Mouse (Mus musculus): ENCODE data around the gene Saysd1. TPM values are rescaled to one million over a fixed set of nuclear protein-coding genes. Genes with fewer than 3 reads are reported as not detected.

The Saysd1 gene
- total and polyA plus RNA-seq, 3 experiments, result 5.3 to 6.6 (median 5.9) TPM

DNA sequence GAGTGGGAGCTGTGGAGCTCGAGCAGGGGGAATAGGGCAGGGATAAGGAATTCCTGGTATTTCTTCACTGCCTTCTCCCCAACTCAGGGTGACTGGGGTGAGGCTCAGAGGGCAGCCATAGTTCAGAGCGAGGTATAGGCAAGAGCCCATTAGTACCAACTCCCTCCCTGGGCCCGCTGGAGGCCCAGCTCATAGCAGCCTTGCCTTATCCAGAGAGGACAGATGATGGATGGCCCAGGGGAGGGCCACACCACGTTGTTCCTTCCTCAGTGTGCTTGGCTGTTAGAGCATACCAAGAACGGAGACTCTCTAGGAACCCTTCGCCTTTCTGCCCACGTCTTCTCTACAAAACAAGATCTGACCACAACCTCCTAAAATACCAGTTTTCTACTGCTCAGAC, 15.9 kb upstream of the Saysd1 start:
- no peak overlapping the region for H3K9ac ChIP-seq (ENCODE audit: insufficient read depth, low read depth)
- no peaks in the 10 kb centered on the region for H3K27me3 ChIP-seq (replicated peaks)
- H3K9me3 ChIP-seq (replicated peaks; ENCODE audit: low read length), result no peaks in the 10 kb centered on the region
- no peak for DNase-seq (ENCODE audit: extremely low read depth)
- no peak for TF ChIP-seq CHD1 (IDR thresholded peaks at IDR 0.05; ENCODE audit: low read depth, low read length)
- TF ChIP-seq RAD21 (IDR thresholded peaks at IDR 0.05; ENCODE audit: low read depth, low read length), result no peak
- no peak for TF ChIP-seq MAX (IDR thresholded peaks at IDR 0.05; ENCODE audit: low read length)
- no peak for TF ChIP-seq IRF4 (IDR thresholded peaks at IDR 0.05; ENCODE audit: low read depth, low read length)
- no peak for TF ChIP-seq ETS1 (conservative IDR thresholded peaks at IDR 0.05; ENCODE audit: low read depth, low read length)
- no peak for TF ChIP-seq CTCF (conservative IDR thresholded peaks at IDR 0.05 in 1 of 2, IDR thresholded peaks at IDR 0.05 in 1 of 2; ENCODE audit: low read depth in 2 of 2, low read length in 2 of 2)
- TF ChIP-seq ZNF384 (IDR thresholded peaks at IDR 0.05; ENCODE audit: low read depth, low read length), result no peak
- no peak for TF ChIP-seq NELFE (IDR thresholded peaks at IDR 0.05; ENCODE audit: low read depth, low read length)
- TF ChIP-seq MAZ (IDR thresholded peaks at IDR 0.05; ENCODE audit: low read depth, low read length), result no peak
- no peak overlapping the region for H3K4me2 ChIP-seq (ENCODE audit: insufficient read depth, low read depth, poor library complexity, severe bottlenecking)
- H3K27ac ChIP-seq (ENCODE audit: insufficient read depth, low read depth), result no peak overlapping the region
- in situ Hi-C loops (cut with MboI; ENCODE audit: low pct_ligation_motif_present, low pct_unique_long_range_greater_than_20kb, low sequenced_read_pairs), result no loop called here
- H3K4me1 ChIP-seq (ENCODE audit: control insufficient read depth in 1 of 2, insufficient read depth in 2 of 2), result peaks cover 14 to 32% of the 10 kb centered on the region in 2 experiments
- H3K4me3 ChIP-seq (replicated peaks in 1 of 3; ENCODE audit: low read depth in 2 of 3, low read length in 2 of 3, poor library complexity in 1 of 3), result no peak overlapping the region
- dilution Hi-C loops (cut with MboI; ENCODE audit: extremely low pct_ligation_motif_present, extremely low pct_unique_long_range_greater_than_20kb, low sequenced_read_pairs), result no loop called here
- peaks cover 2 to 62% of the 10 kb centered on the region in 2 experiments for H3K36me3 ChIP-seq (replicated peaks in 1 of 2; ENCODE audit: control insufficient read depth in 1 of 2, insufficient read depth in 1 of 2, low read length in 1 of 2)
- peaks cover under 1% of the 10 kb centered on the region; the same call in 1 of the 2 replicates for H3K79me2 ChIP-seq (replicated peaks; ENCODE audit: control insufficient read depth, extremely low read depth, insufficient read depth, poor library complexity, severe bottlenecking)

DNA sequence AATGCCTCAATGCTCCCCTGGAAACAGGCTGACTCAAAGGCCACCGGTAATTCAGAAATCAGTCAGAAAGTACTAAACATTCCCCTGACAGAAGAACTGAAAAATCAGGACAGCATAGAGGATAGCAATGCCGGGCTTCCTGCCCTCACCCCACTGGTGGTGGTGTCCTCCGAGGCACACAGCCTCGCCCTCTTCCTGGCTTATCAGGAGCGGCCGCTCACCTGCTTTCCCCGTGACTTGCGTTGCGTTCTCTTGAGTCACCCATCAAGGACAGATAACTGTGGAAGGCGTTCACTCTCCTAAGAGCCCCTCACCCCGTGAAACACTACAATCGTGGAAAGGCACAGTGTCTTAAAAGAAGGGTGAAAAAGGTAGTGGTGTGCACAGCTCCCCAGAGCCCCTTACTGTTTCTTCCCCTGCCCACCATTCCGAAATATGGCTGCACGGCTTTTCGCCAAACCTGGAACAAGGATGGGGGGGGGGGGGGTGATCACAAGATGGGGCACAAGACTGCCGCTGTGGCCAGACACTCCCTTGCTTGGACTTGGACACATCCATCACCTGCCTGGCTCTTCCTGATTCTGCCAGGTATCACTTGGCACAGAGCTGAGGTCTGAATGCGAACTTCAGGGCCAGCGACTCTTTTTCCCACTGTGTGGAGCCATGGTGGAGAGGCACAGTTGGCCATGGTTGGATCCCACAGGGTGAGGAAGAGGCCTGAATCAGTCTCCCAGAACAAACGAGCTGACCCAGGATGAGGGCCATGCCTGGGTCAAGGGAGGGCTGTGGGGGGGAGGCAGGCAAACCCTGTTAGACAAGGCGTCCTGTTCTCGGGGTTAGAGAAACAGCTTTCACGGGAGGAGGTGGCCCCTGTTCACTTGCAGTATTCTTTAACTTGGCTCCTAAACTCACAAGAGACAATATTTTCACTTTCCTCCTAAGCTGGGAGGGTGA, 11.1 kb upstream of the Saysd1 start:
- in situ Hi-C loops (cut with MboI; ENCODE audit: low pct_ligation_motif_present, low pct_unique_long_range_greater_than_20kb, low sequenced_read_pairs) (no loop called here), dilution Hi-C loops (cut with MboI; ENCODE audit: extremely low pct_ligation_motif_present, extremely low pct_unique_long_range_greater_than_20kb, low sequenced_read_pairs) (no loop called here)
- Histone ChIP-seq H3K4me2 (ENCODE audit: insufficient read depth, low read depth, poor library complexity, severe bottlenecking) (no peak overlapping the region), H3K27ac (ENCODE audit: insufficient read depth, low read depth) (no peak overlapping the region), H3K36me3 (replicated peaks in 1 of 2; ENCODE audit: control insufficient read depth in 1 of 2, insufficient read depth in 1 of 2, low read length in 1 of 2) (peaks cover 23 to 66% of the 10 kb centered on the region in 2 experiments), H3K79me2 (replicated peaks; ENCODE audit: control insufficient read depth, extremely low read depth, insufficient read depth, poor library complexity, severe bottlenecking) (no peaks in the 10 kb centered on the region), H3K27me3 (replicated peaks) (no peaks in the 10 kb centered on the region), H3K4me3 (replicated peaks in 1 of 3; ENCODE audit: low read depth in 2 of 3, low read length in 2 of 3, poor library complexity in 1 of 3) (no peak overlapping the region), H3K9me3 (replicated peaks; ENCODE audit: low read length) (no peaks in the 10 kb centered on the region), H3K4me1 (ENCODE audit: control insufficient read depth in 1 of 2, insufficient read depth in 2 of 2) (peaks cover 0 to 21% of the 10 kb centered on the region in 2 experiments; a peak in 1 of 4 replicates), H3K9ac (ENCODE audit: insufficient read depth, low read depth) (no peak overlapping the region)
- no peak for DNase-seq (ENCODE audit: extremely low read depth)
- TF ChIP-seq SIN3A (IDR thresholded peaks at IDR 0.05; ENCODE audit: low read length), result no peak

DNA sequence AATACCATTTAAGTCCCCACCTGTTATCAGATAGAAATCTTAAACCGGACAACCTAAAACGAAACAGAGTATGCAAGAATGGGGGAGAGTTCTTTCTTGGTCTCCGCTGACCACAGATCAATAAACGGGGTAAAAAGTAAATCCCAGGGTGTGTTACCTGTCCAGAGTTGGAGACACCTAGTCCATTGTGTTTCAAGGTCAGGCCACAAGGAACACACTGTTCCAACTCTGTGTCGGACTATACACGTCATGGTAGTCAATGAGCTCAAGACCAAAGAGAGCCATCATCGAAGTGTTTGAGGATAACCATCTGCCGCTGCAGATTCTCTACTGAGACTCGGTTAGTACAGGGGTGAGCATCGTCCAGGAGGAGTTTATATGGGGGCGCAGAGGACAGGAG, 10.2 kb upstream of the Saysd1 start:
- dilution Hi-C loops (cut with MboI; ENCODE audit: extremely low pct_ligation_motif_present, extremely low pct_unique_long_range_greater_than_20kb, low sequenced_read_pairs), result no loop called here
- no peak overlapping the region for H3K9ac ChIP-seq (ENCODE audit: insufficient read depth, low read depth)
- TF ChIP-seq USF1 (IDR thresholded peaks at IDR 0.05; ENCODE audit: low read depth, low read length), result no peak

More for the DNA sequence above, 10.2 kb upstream of the Saysd1 start:
- H3K4me3 ChIP-seq (replicated peaks in 1 of 3; ENCODE audit: low read depth in 2 of 3, low read length in 2 of 3, poor library complexity in 1 of 3), result no peak overlapping the region
- no peak for DNase-seq (ENCODE audit: extremely low read depth)
- H3K79me2 ChIP-seq (replicated peaks; ENCODE audit: control insufficient read depth, extremely low read depth, insufficient read depth, poor library complexity, severe bottlenecking), result no peaks in the 10 kb centered on the region
- H3K4me2 ChIP-seq (ENCODE audit: insufficient read depth, low read depth, poor library complexity, severe bottlenecking), result no peak overlapping the region
- in situ Hi-C loops (cut with MboI; ENCODE audit: low pct_ligation_motif_present, low pct_unique_long_range_greater_than_20kb, low sequenced_read_pairs), result no loop called here
- peaks cover 32 to 73% of the 10 kb centered on the region in 2 experiments for H3K36me3 ChIP-seq (replicated peaks in 1 of 2; ENCODE audit: control insufficient read depth in 1 of 2, insufficient read depth in 1 of 2, low read length in 1 of 2)
- H3K9me3 ChIP-seq (replicated peaks; ENCODE audit: low read length), result no peaks in the 10 kb centered on the region
- H3K27me3 ChIP-seq (replicated peaks), result no peaks in the 10 kb centered on the region
- H3K4me1 ChIP-seq (ENCODE audit: control insufficient read depth in 1 of 2, insufficient read depth in 2 of 2), result peaks cover 0 to 19% of the 10 kb centered on the region in 2 experiments; a peak in 1 of 4 replicates
- no peak overlapping the region for H3K27ac ChIP-seq (ENCODE audit: insufficient read depth, low read depth)

All from CH12.LX (cell line).